Mouse (Mus musculus) thymus, postnatal 25 days (tissue): ENCODE data around the gene Sec22b.
A peak's percentile ranks its signal among the peaks of the same experiment; 100 is the strongest.

Experiments used
- DNase-seq: peaks from one replicate; pipeline ENCODE4 v3.0.0; 2022

The Sec22b gene

DNA sequence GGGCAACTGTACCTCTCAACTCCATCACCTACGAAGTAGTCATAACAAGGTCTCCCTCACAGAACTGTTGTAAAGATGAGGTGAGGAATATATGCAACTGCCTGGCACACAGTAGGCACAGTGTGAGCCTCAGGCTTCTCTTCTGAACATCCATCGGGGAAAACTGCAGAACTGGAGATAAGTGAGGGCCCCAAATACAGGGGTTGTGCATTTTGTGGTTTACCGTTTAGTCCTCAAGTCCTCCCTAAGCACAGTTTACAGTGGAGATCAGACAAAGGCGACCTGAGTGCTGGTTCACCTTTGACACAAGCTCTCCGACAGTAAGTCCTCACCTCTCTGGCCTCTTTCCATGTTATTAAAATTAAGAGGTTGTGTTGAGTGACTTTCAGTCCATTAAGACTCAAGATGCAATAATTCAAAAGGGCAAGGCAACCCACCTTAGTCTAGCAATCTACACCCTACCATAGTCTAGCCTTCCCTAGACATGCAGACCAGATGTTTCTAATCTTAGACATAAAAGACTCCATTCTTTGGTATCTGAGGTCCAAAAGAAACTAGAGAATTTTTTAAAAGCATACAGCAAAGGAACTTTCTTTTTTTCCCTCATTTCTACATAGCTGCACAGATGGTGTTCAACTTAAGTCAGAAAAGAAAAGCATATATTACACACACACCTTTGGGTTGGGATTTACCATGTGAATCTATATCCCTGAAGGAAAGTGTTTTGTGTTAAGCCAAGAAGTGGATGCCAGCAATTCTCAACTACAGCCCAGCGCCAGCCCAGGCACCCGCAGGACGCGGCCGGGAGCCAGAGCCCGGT, 40.7 kb downstream of the Sec22b start:
- no peak for DNase-seq

DNA sequence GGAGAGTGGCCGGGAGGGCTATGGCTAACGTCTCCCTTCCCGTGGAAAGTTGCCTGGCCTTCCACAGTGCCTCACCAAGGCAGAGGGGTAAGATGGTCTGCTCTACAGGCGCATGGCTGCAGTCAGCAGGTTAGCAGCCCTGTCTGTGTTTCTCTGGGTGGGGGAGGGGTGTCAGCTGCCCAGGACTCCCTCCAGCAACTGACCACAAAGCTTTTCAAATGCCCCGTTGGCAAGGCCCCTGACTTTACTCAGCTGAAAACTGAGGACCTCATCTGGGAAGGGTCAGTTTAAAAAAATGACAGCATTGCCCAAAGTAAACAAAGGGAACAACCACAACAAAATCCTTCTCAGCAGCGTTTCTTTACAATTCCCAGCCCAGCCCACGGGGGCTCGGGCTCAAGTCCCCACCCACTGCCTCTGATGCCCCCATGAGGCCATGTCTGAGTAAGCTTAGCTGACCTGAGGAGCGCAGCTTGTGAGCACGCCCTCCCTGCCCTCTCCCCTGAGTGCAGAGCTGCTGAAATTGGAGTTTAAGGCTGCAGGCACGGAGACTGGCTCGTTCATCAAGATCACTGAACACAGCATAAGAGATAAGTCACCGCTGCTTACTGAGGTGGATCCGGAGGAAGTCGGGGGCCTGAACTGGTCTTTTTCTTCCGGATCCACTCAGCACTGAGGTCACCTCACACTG, 41.4 kb downstream of the Sec22b start:
- peak; percentile 21 for DNase-seq

DNA sequence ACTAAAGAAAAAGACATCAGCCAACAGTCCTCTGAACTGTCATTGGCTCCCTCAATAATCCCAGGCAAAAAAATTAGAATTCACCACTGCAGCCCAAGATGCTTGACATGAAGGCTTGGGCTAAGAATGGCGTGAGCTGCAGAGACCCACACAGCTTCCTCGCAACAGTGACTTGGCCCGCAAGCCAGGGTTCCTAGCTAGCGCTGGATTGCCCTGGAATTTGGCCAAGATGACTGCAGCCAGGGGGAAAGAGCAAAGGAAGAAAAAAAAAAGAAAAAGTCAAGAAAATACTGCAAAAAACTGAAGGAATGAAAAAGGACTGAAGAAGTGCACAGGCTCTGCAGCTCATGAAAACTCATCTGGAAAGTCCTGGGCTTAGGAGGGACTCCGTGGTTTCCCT, 43.5 kb downstream of the Sec22b start:
- no peak for DNase-seq

DNA sequence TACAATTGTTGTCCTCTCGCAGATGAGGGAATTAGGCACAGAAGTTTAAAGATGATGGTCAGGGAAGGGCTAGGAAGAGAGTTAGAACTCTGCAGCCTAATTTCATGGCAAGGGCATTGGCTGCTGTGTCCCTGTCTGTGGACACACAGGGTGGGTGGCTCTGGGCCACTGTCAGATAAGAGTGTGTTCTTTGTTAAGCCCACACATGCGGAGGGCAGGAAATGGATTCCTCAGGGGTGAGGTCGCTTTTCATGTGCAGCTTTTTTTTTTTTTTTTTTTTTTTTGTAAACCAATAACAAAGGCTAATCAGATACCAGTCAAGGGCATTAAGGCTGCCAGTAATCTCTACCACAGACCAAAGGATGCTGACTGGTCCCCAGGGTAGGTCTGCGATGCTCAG, 45.4 kb downstream of the Sec22b start:
- DNase-seq: no peak

DNA sequence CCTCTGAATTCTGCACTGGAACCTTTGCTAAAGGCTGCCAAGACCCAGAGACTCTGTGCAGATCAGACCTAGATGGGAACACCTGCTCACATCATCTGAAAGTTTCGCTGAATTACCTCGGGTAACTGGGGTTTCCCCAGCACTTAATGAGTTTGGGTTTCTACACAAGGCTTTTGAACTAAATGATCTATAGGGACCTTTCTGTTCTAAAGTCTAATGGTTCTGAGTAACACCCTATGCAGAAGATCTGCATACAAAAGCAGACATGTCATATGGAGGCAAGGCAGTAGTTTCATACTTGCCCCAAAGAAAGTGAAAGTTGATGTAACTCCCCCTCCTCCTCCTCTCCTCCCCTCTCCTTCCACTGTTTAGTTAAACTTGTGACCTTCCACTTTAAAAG, 47.5 kb downstream of the Sec22b start:
- no peak for DNase-seq

DNA sequence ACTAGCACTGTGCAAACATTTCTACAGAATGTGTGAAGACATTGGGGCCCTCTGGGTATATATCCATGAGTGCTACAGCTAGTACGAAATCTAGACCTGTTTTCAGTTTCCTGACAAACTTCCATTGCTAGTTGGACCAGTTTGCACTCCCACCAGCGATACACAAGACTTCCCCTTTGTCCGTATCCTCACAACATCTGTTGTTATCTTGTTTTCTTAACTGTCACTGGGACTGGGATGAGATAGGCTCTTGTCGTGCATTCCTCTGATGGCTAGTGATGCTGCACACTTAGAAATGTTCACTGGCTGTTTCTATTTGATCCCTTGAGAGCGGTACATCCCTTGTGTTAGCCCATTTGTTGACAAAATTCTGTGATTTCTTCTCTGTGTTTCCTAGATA, 49.0 kb downstream of the Sec22b start:
- DNase-seq: no peak

DNA sequence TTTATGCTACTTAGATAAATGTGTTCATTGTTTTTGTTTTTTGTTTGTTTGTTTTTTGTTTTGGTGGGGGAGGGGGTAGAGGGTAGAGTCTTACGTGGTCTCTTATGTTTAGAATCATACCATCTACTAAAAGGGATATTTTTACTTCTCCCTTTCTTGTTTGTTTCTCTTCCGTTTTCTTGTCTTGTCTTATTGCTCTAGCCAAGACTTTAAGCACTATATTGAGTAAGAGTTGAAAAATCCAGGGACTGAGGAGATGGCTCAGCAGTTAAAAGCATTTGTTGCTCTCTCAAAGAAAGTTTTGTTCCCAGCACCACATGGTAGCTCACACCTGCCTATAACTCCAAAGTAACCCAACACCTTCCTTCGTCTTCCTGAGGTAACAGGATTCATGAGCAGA, 50.1 kb downstream of the Sec22b start:
- DNase-seq: no peak

DNA sequence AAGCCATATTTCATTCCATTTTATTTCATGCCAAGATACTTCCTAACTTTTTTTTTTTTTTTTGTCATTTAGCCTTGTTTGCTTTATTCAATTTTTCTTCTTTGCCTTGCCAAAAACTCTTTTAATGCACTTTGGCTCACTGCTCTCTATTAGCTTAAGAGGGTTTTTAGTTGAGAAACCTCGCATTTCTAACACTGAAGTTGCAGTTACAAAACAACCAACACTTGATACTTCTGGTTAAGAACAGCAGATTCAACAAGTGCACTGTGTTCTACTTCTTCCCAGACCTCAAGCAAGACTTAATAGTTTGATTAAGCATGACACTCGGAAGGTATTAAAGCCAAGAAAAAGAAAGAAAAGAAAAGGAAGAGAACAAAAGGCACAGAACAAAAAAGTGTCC, 52.2 kb downstream of the Sec22b start:
- DNase-seq: no peak

DNA sequence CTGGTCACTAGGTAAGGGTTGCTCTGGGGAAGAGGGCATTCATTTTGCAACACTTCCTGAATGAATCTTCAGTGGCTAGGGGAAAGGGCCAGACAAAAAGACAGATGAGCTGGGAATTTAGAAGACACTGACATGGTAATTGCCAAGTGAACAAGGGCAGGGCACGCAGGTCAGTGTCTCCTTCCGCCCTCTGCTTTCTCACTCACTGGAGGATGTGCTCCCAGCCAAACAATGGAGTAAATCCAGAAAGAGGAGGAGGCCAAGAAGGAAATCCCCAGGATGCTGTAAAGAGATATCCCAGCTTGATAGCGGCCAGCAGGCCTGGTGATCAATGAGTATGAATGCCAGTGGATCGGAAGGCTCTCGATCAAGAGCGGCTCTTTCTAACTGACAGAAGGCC, 55.3 kb downstream of the Sec22b start:
- no peak for DNase-seq

DNA sequence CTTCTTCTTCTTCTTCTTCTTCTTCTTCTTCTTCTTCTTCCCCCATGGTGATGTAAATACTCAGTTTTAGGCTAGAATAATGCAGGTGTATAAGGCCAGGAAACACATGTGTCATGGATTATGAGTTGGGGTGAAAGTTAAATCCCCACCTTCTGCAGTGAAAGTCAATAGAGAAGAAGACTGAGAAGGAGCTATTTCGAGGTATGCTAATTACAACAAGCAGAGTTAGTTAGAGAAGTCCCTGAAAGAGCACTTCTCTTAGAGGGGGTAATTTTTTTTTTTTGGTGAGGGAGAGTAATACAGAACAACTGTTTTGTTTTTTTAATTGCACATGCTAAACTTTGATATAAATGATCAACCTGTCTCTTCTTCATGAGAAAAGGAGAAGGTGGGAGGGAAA, 55.9 kb downstream of the Sec22b start:
- no peak for DNase-seq

DNA sequence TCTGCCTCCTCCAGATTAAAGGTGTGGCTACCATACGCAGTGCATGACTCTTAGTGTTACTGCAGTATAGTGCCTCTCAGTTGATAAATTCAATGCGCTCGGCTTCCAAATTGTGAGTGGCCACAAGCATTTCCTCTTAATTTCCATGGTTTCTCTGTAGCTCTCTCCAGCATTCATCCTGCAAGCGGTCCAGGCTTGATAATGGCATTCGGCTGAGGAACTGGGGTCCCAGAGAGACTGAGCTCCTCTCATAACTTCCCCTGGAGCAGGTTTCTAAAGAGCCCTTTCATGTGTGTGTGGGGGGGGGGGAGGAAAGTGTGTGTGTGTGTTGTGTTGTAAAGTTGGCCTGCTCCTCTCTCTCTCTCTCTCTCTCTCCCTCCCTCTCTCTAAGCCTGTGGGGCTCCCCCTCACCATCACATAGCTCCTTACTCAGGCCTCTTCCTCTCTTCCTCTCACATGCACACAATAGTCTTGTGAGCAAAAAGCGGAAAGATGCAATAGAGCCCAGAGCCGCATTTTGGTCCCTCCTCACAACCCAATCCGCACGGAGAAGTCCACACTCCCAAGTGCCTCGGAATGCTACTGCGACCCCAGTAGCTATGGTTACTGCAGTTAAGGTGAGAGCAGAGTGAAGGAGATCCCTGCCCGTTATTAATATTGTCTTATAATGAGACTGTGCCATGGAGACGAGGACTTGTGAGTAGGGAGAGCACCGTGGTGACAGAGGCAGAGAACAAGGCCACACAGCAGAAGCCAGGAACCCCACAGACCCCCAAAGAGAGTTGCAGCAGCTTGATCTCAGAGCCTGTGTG, 60.0 kb downstream of the Sec22b start:
- no peak for DNase-seq

DNA sequence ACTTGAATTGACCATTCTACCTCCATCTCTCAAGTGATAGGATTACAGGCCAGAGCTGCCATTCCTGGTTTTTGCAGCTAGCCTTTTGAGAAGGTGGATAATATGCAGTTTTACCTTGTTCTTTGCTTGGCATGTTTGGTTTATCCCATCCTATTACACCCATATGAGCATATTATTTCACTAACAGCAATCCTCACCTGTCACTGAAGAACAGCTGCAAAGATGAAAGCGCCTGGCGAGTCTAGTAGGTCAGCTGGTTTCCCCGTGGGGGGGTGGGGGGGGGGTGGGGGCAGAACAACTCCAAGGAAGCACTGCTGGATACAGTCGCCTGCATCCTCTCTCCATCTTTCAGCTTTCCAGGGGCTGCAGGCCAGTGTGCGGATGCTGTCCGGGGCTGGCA, 61.0 kb downstream of the Sec22b start:
- no peak for DNase-seq

DNA sequence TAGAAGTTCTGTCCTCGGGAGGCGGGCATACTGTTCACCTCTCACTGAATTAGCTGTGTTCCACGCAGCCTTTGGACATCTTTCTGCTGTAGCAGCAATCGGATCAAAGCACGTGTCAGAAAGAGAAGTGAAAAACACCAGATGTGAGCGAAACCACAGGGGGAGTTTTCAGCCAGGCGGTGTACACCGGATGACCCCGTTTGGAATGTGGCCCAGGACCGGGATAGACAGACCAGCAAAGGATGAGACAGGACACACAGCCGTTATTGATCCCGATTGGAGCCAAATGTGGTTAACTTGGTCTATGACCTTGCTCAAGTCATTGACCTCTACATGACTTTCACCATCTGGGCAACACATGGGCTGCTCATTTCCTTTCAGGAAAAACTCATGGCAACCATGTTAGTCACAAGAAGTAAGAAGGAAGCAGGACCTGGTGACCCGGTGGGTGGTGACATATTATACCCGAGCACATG, 63.9 kb downstream of the Sec22b start:
- DNase-seq: peak; percentile 9

DNA sequence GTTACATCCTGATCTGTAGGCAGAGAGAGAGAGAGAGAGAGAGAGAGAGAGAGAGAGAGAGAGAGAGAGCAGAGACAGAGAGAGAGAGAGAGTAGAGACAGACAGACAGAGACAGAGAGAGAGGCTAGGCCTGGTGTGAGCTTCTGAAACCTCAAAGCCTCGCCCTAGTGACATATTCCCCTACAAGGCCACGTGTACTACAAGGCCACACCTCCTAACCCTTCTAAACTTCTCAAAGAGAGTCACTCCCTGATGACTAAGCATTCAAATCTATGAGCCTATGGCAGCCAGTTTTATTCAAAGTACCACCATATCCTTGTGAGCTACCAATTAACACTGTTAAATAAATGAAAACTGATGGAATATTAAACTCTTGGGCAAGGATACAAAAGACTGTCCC, 66.6 kb downstream of the Sec22b start:
- no peak for DNase-seq

DNA sequence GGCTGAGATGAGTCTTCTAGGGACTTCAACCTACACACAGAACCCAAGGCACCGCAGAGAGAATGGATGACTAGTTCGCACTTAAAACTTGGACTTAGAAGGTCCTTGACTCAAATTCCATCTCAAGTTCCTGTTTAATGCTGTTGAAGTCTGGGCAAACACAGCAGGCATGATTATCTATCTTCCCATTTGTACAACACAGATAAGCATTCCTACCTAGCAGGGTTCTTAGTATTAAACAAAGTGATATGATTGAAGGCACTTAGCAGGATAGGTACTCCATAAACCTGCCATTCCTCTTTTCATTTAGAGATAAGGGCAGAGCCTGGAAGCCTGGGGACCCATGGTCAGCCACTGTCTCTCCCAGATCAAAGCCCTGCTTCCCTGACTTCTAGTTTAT, 67.2 kb downstream of the Sec22b start:
- DNase-seq: no peak

DNA sequence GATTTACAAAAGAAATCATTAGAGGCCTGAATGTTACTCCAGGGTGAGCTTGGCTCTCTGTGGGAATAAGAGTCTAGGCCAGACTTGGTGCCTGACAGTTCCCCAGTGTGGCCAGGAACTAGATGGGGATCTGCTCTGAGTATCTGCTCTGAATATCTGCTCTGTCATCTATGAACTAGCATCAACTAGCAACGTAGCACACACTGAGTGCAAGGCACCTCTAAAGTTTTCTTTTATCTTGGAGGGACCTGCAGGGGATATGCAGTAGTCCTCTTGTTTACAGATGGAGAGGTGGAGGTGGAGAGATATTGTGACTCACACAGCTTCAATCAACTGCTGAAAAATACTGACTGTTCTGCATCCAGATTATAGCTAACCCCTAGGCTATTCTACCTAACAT, 68.0 kb downstream of the Sec22b start:
- no peak for DNase-seq

DNA sequence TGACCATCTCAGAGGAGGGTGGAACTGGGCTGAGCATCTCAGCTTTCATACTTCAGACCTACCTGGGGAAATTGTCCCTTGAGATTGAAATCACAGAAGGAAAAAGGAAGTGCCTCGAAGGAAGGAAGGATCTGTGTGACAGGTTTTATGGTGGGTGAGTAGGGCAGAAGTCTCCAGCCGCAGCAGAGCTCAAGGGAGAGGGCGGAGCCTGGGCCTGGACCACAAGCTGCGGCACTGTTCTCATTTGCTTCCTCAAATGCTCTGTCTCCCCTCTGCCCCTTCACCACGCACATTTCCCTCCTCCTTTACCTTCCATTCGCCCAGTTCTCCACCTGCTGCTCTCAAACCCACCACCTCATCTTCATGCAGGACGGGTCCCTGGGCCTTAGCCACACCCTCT, 70.1 kb downstream of the Sec22b start:
- peak; percentile 30 for DNase-seq

DNA sequence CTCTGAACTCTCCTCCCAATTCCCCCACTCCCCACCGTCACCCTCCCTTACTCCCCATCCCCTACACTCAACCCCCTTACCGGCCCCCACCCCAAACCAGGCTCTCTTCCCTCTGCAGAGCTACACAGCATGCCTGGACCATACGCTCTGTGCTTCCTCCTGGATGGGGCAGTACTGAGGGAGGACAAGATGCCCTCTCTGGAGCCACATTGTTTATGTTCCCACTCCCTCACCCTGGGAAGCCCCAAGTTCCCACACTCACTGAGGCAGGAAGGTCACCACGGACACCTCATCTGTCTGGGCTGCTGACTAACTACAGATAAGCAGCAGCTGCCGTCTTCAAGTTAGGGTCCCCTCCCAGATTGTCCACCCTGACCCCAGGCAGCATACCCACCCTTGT, 71.2 kb downstream of the Sec22b start:
- no peak for DNase-seq

DNA sequence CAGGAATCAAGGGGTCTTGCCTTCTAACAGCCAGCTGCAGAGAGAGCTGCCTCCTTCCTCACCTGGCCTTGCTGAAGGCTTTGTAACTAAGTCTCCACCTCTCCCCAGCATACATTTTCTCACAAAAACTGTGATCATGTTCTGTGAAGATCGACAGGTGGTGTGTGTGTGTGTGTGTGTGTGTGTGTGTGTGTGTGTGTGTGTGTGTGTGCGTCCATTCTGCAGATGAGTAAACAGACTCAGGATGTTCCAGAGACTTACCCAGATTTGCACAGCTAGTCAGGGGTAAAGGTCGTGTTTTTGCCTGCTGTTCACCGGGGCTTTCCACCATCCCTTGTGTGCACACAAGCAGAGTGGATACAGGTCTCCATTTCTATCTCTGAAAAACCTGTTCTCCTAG, 71.7 kb downstream of the Sec22b start:
- no peak for DNase-seq
